Mouse (Mus musculus): Measurements from ENCODE around the gene Pdzk1. TPM values are rescaled to one million over a fixed set of nuclear protein-coding genes. Genes with fewer than 3 reads are reported as not detected.

The Pdzk1 gene
- under 1 TPM in 1 of 3 experiments, not detected in 2; 0.94 TPM for polyA plus RNA-seq (2017; shearing (Covaris generic))

DNA sequence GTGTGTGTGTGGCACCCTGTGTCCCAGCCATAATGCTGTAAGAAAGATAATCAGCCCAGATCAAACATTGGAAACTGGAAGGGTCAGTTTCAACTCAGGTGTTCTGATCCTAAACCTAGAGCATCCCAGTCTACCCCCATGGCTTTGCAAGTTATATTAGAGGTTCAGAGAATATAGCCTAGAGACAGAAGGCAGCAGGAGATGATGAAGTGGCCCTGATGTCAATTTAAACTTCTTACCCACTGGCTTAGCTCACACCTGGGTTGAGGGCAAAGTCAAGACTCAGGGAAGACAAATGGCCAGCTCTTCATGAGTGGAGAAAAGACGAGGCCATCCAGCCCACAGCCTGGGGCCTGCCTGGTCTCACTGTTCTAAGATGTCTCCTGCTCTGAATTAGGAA lies at the start of gene Pdzk1, which contains the start of gene Cd160:
Gene Pdzk1, plus strand, starts transcription at position 301 of the 400 bp plus-strand sequence.
Gene Cd160, minus strand, starts transcription at position 368 of the 400 bp plus-strand sequence.
- ATAC-seq = no peak

DNA sequence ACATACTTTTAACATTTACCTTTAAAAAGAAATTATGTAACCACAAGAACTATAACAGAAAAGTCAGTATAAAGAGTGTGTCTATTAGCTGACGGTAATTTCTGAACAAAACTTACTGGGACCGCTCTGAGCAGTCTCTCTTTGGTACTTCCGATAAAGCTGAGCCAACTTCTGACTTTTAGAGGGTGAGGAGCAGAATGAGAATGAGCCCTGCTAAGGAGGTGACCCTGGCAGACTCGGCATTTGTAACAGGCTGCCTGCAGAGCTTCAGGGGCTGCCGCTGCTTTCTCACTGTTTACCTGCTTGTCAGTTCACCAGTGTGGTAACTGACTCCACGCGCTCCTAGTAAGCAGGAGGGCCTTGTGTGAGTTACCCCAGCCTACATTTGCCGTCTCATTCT lies 46.8 kb upstream of the Pdzk1 start:
- no peak for ATAC-seq

DNA sequence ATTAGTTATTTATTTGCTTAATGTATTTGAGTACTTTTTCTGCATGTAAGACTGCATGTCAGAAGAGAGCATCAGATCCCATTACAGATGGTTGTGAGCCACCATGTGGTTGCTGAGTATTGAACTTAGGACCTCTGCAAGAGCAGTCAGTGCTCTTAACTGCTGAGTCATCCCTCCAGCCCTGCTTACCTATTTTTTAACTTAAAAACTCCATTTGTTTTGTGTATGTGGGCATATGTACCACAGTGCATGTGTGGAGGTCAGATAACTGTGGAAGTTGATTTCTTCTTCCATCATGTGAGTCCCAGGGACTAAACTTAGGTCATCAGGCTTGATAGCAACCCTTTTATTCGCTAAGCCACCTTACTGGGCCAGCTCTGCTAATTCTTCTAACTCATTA lies 41.3 kb upstream of the Pdzk1 start:
- no peak for ATAC-seq

DNA sequence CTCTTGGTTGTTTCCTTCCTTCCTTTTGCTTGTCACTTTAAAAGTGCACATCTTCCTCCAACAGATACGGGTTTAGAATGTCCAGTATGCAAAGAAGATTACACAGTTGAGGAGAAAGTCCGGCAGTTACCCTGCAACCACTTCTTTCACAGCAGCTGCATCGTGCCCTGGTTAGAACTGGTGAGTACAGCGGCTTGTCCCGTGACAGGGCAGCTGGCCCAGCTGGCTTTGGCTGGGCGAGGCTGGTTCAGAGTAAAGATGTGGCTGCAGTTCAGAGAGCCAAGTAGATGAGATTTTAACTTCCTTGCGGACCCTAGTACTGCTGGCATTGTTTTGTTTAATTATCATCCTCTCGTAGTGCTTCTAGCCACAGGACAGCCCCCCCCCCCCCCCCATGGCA lies 40.6 kb upstream of the Pdzk1 start:
- no peak for ATAC-seq

DNA sequence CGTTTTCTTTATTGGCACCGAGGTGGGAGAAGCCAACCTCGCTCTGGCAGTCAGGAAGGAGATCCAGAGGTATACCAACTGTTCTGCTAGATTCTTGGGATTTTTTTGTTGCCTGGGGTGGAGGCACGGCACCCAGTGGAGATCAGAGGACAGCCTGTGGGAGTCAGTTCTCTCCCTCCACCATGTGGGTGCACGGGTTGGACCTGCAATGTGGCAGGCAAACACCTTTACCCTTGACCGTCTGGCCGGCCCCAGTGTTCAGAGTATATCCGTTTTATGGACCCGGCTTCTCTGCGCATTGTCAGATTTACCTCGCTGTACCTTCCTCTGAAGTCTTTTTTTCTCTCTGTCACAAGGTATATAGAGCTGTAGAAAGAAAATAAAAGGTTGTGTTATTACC lies 28.8 kb upstream of the Pdzk1 start:
- no peak for ATAC-seq

DNA sequence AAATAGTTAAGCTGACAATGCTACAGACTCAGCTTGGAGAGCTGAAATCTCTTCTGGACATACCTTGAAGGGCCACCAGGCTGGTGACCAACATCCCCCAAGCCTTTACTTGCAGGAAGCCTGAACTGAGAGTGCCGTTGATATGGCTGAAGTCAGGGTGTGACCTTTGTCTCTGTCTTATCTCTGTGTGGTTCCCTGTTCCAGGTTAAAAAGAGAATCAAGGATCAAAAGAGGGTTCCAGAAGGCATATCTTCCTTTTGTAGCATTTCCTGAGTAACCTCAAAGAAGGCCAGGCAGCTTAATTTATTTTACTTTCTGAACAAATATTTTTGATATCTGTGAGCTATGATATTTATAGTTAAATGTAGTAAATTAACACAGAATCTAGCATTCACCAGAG lies 26.9 kb upstream of the Pdzk1 start:
- ATAC-seq = no peak

DNA sequence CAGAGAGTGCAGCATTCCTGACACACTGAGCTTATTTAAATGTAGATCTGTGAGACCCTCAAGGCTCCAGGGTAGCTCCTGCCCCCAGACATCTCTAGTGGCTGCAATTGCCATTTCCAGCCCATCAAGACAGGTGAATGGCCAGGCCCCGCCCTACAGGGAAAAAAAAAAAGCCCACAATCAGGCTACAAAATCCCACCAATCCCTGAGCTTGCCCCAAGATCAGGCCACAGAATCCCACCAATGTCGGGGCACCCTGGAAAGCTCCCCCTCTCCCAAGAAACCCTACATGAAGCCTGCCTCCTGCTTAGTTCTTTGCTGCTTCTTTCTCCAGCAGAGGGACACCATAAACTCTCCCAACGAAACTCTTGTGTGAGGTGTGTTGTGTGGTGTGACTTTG lies 20.9 kb upstream of the Pdzk1 start:
- ATAC-seq = no peak

GRCm38 (mm10) chr3:96808651-96809050 lies 20.4 kb upstream of the Pdzk1 start:
- ATAC-seq = no peak

GRCm38 (mm10) chr3:96811232-96811631 lies 17.9 kb upstream of the Pdzk1 start:
- no peak for ATAC-seq

GRCm38 (mm10) chr3:96812395-96813091 lies 16.5 kb upstream of the Pdzk1 start:
- ATAC-seq = peak; percentile 71

GRCm38 (mm10) chr3:96813106-96813505 lies 16.0 kb upstream of the Pdzk1 start:
- ATAC-seq = peak; percentile 76

- ATAC-seq = no peak
These were observed 15.4 kb upstream of the Pdzk1 start for GRCm38 (mm10) chr3:96813591-96814244.

- peak; percentile 61 for ATAC-seq
These were observed 14.7 kb upstream of the Pdzk1 start for GRCm38 (mm10) chr3:96814342-96814741.

DNA sequence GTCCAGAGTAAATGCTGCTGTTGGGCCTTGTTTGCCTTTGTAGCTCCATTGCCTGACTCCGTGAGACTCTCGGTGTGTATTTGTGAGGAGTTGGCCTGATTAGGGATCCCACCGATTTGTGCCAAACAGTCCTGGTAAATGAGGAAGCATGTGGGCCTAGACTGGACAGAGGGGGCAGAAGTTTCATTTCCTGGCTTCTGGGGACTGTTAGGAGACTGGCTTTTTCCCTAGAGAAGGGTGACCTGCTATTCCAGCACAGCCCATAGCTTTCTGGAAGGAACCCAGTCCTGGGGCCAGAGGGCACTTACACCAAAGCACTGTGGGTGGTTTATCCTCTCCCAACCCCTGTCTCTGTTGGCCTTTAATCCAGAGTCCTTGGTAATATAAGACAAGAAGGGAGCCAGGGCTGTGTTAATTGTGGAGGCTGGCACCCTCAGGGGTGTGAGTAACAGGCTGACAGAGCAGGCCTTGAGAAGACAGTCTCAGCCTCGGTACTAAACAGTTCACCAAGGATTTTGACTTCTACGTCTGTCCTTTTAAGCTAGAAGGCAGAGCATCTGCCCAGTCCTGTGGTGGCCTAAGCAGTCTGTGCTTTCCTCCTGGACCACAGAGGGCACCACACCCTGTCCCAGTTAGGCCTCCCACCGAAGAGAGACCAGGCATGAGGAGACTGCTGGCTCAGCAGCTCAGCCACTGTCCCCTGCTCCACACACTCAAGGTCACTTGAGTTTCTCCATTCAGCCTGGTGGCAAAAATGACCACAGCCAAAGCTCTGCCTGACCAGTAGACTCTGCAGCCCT lies 8.8 kb upstream of the Pdzk1 start:
- ATAC-seq = no peak

DNA sequence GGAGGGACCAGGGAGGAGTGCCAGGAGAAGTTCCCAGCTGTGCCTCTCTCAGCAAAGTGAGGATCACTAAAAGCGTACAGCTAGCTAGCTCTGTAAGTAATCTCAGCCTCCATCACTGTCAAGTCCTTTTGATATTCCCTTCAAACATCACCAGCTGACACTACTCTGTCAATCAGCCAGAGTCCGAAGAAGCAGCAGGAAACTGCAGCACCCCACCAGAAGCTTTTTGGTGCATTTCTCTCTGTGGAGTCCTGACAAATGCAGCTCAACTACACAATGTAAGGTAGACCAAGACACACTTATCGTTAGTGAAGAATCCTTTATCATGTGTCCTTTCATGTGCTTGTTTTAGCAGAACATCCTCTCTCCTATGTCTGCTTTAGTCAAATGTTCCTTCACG lies 7.5 kb upstream of the Pdzk1 start:
- no peak for ATAC-seq

- no peak for ATAC-seq
These were observed 5.4 kb upstream of the Pdzk1 start for GRCm38 (mm10) chr3:96823701-96824100.

DNA sequence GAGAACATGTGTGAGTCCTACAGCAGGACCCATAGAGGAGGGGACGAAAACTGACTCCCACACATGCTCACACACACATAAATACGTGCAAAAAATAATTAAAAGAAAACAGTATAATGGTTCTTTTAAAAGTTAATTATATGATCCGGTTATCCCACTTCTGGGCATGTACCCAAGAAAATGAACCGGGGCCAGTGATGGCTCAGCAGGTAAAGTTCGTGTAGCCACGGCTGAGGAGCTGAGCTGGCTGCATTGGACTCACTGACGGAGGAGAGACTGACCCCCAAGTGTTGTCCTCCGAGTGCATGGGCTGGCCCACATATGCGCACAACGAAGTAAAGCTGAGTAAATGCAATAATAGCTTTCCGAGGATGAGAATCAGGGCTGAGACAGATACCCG lies 4.5 kb upstream of the Pdzk1 start:
- no peak for ATAC-seq

GRCm38 (mm10) chr3:96825261-96825660 lies 3.8 kb upstream of the Pdzk1 start:
- no peak for ATAC-seq

DNA sequence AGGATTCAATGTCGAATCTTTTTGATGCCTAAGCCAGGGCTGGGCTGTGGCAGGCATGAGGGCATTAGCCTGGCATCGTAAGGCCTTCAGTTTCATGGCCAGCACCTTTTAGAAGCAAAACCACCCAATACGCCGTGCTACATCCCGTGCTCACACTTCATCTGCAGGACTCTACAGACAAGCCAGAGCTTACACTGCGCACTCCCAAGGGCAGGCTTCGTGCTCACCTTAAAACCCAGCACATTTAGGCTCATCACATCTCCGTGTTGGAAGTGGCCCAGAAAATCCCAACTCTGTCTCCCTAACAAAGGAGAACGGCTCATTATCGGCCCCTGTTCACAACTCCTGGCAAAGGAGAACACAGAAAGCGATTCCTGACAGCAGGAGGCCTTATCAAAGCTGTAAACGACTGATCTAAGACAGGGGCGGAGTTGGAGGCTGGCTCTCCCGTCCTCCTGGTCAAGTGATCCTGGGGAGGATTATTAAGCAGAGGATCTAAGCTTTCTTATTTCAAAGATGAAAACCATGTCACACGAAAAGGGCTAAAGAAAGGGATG lies 698 bp upstream of the Pdzk1 start:
- no peak for ATAC-seq

DNA sequence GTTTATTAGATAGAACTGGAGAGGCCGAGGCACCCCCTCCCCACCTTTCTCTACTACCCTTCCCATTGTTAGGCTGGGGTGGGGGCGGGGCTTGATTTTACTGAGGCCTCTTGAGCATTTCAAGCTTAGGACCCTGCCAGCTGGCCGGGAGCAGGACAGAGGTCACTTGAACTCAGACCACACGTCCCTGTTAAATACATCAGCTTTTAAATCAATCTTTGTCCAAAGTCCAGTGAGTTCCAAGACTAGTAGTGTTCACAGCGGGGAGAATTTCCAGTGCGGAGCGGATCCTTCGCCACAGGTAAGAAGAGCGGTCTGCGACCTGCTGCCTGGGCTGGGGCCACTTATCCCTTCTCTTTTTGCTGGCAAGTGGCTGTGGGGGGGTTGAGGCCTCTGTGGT lies 772 bp downstream of the Pdzk1 start:
- no peak for ATAC-seq

GRCm38 (mm10) chr3:96832930-96833329 lies 3.8 kb downstream of the Pdzk1 start:
- ATAC-seq = no peak

DNA sequence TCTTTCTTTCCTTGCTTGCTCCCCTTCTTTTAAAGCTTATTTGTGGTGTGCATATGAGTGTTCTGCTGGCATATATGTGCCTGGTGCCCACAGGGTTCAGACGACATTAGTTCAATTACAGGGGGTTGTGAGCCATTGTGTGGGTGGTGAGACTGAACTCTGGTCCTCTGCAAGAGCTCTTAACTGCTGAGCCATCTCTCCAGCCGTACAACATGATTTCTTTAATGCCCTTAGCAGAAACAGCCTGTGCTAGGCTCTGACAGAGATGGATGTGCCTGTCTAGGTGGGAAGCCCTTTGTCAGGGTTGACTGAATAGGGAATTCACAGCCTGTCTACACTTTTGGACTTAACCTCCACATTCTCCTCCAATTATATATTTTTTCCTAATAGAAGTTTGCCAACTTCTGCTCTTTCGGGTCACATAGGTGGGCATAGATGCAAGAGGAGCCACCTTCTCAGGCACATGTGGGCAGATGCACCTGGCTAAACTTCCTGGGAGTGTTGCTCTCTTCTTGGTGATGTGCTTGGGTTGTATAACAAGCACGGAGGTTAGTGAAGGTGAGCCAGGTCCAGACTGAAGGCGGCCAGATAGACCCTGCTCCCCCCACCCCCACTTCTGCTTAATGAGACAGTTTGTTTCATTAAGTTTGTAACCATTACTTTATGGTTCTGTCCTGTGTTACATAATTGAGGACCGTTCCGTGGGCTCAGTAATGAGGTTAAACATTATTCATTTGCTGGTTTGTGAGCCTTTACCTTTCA lies 5.7 kb downstream of the Pdzk1 start:
- no peak for ATAC-seq

Measured in inflammation-experienced regulatory T-cells, adult 6 months (primary cell).